Mouse (Mus musculus): ENCODE measurements at regions not wholly inside any gene's neighbourhood (a gene's known extent, or its start where the extent isn't known, plus 50 kb on each side); places are given as distances from the start of the nearest gene placed in this dataset.

- TF ChIP-seq CTCF (IDR thresholded peaks at IDR 0.05; ENCODE audit: low read depth) = no peak
- peak; percentile 92 for TF ChIP-seq EP300 (IDR thresholded peaks at IDR 0.05; ENCODE audit: low read depth)
Observed at GRCm38 (mm10) chr2:45239501-45240292, 122.5 kb upstream of the Zeb2 start.
